Mouse (Mus musculus): Measurements from ENCODE around the gene Gm45213. TPM values are rescaled to one million over a fixed set of nuclear protein-coding genes. Genes with fewer than 3 reads are reported as not detected.

Gene Gm45213
- polyA plus RNA-seq, 1 experiment from 2014 or later, result not detected

- ATAC-seq (no peak), DNase-seq (ENCODE audit: low read depth, low spot score) (no peak)
- no peak for TF ChIP-seq CTCF (IDR thresholded peaks at IDR 0.05)
- POLR2A ChIA-PET, result no interaction called here
- H3K27me3 ChIP-seq, result no peaks in the 10 kb centered on the region
- in situ Hi-C loops (cut with MboI; ENCODE audit: low pct_unique_long_range_greater_than_20kb), result no loop called here
- CTCF ChIA-PET, result interaction anchor here (1.1 kb wide), 1 partner anchor 18 kb away, joined by 3 read pairs; no protein-coding TSS in a partner anchor
These were observed 40.4 kb downstream of the Gm45213 start for GRCm38 (mm10) chr7:66083757-66084156.

GRCm38 (mm10) chr7:66084546-66084945 lies 41.1 kb downstream of the Gm45213 start:
- in situ Hi-C loops (cut with MboI; ENCODE audit: low pct_unique_long_range_greater_than_20kb), result no loop called here

GRCm38 (mm10) chr7:66087652-66088051 lies 44.2 kb downstream of the Gm45213 start:
- DNase-seq (ENCODE audit: low read depth, low spot score) (no peak), ATAC-seq (no peak)
- no peaks in the 10 kb centered on the region for H3K27me3 ChIP-seq
- in situ Hi-C loops (cut with MboI; ENCODE audit: low pct_unique_long_range_greater_than_20kb), result no loop called here
- TF ChIP-seq CTCF (IDR thresholded peaks at IDR 0.05), result no peak
- ChIA-PET POLR2A (no interaction called here), CTCF (no interaction called here)

More at GRCm38 (mm10) chr7:66084546-66084945, 41.1 kb downstream of the Gm45213 start:
- no peak for TF ChIP-seq CTCF (IDR thresholded peaks at IDR 0.05)
- no peaks in the 10 kb centered on the region for H3K27me3 ChIP-seq
- no peak for DNase-seq (ENCODE audit: low read depth, low spot score)
- POLR2A ChIA-PET, result no interaction called here
- no peak for ATAC-seq
- CTCF ChIA-PET, result no interaction called here

GRCm38 (mm10) chr7:66088077-66088476 lies 44.7 kb downstream of the Gm45213 start:
- CTCF ChIA-PET, result no interaction called here
- POLR2A ChIA-PET, result no interaction called here
- TF ChIP-seq CTCF (IDR thresholded peaks at IDR 0.05), result no peak
- no peak for ATAC-seq
- in situ Hi-C loops (cut with MboI; ENCODE audit: low pct_unique_long_range_greater_than_20kb), result no loop called here
- H3K27me3 ChIP-seq, result no peaks in the 10 kb centered on the region
- no peak for DNase-seq (ENCODE audit: low read depth, low spot score)

- ATAC-seq (no peak), DNase-seq (ENCODE audit: low read depth, low spot score) (no peak)
- in situ Hi-C loops (cut with MboI; ENCODE audit: low pct_unique_long_range_greater_than_20kb), result no loop called here
- no peak for TF ChIP-seq CTCF (IDR thresholded peaks at IDR 0.05)
- ChIA-PET POLR2A (no interaction called here), CTCF (interaction anchor here (1.2 to 2.1 kb wide), 5 partner anchors 9 to 305 kb away, joined by 3 to 8 read pairs (median 4); partner anchors contain the start of gene Selenos)
- H3K27me3 ChIP-seq, result no peaks in the 10 kb centered on the region
These were observed 47.3 kb downstream of the Gm45213 start for GRCm38 (mm10) chr7:66090676-66091190.

- in situ Hi-C loops (cut with MboI; ENCODE audit: low pct_unique_long_range_greater_than_20kb), result no loop called here
- ATAC-seq (no peak), DNase-seq (ENCODE audit: low read depth, low spot score) (no peak)
- CTCF ChIA-PET, result interaction anchor here (1.2 to 2.1 kb wide), 2 partner anchors 10 to 14 kb away, joined by 3 to 4 read pairs; no protein-coding TSS in a partner anchor
- H3K27me3 ChIP-seq, result no peaks in the 10 kb centered on the region
- TF ChIP-seq CTCF (IDR thresholded peaks at IDR 0.05), result no peak
- POLR2A ChIA-PET, result interaction anchor here (0.6 to 0.7 kb wide), 2 partner anchors 217 to 647 kb away, joined by 3 read pairs; no protein-coding TSS in a partner anchor
These were observed 48.2 kb downstream of the Gm45213 start for GRCm38 (mm10) chr7:66091553-66091952.

- no peak for TF ChIP-seq CTCF (IDR thresholded peaks at IDR 0.05)
- no peak for DNase-seq (ENCODE audit: low read depth, low spot score)
- POLR2A ChIA-PET, result no interaction called here
- H3K27me3 ChIP-seq, result no peaks in the 10 kb centered on the region
- in situ Hi-C loops (cut with MboI; ENCODE audit: low pct_unique_long_range_greater_than_20kb), result no loop called here
- ATAC-seq, result no peak
- CTCF ChIA-PET, result interaction anchor here (2.2 kb wide), 1 partner anchor 9 kb away, joined by 7 read pairs; no protein-coding TSS in a partner anchor
These were observed 49.3 kb downstream of the Gm45213 start for GRCm38 (mm10) chr7:66092656-66093055.

- CTCF ChIA-PET, result interaction anchor here (2.2 kb wide), 1 partner anchor 8 kb away, joined by 7 read pairs; no protein-coding TSS in a partner anchor
- ATAC-seq, result no peak
- no peak for TF ChIP-seq CTCF (IDR thresholded peaks at IDR 0.05)
- H3K27me3 ChIP-seq, result no peaks in the 10 kb centered on the region
- in situ Hi-C loops (cut with MboI; ENCODE audit: low pct_unique_long_range_greater_than_20kb), result no loop called here
- DNase-seq (ENCODE audit: low read depth, low spot score), result no peak
- POLR2A ChIA-PET, result no interaction called here
These were observed 50.7 kb downstream of the Gm45213 start for GRCm38 (mm10) chr7:66094141-66094540.

GRCm38 (mm10) chr7:66098803-66099202 lies 55.4 kb downstream of the Gm45213 start:
- ATAC-seq (no peak), DNase-seq (ENCODE audit: low read depth, low spot score) (no peak)
- CTCF ChIA-PET, result interaction anchor here (0.9 to 2.1 kb wide), 3 partner anchors 9 to 151 kb away, joined by 3 to 7 read pairs (median 4); no protein-coding TSS in a partner anchor
- in situ Hi-C loops (cut with MboI; ENCODE audit: low pct_unique_long_range_greater_than_20kb), result no loop called here
- POLR2A ChIA-PET, result interaction anchor here (0.5 kb wide), 1 partner anchor 195 kb away, joined by 3 read pairs; no protein-coding TSS in a partner anchor
- TF ChIP-seq CTCF (IDR thresholded peaks at IDR 0.05), result no peak
- H3K27me3 ChIP-seq, result no peaks in the 10 kb centered on the region

GRCm38 (mm10) chr7:66101866-66102265 lies 58.5 kb downstream of the Gm45213 start:
- H3K27me3 ChIP-seq, result no peaks in the 10 kb centered on the region
- TF ChIP-seq CTCF (IDR thresholded peaks at IDR 0.05), result no peak
- in situ Hi-C loops (cut with MboI; ENCODE audit: low pct_unique_long_range_greater_than_20kb), result loop anchor here (10.0 kb wide), 1 partner anchor 563 kb away; no protein-coding TSS in a partner anchor
- ChIA-PET POLR2A (interaction anchor here (0.7 kb wide), 1 partner anchor 13 kb away, joined by 3 read pairs; no protein-coding TSS in a partner anchor), CTCF (interaction anchor here (0.6 to 5.0 kb wide), 11 partner anchors 8 to 388 kb away, joined by 3 to 21 read pairs (median 4); no protein-coding TSS in a partner anchor)
- DNase-seq (ENCODE audit: low read depth, low spot score) (no peak), ATAC-seq (no peak)

- DNase-seq (ENCODE audit: low read depth, low spot score), result no peak
- CTCF ChIA-PET, result interaction anchor here (1.1 to 5.0 kb wide), 4 partner anchors 14 to 197 kb away, joined by 3 to 21 read pairs (median 8); no protein-coding TSS in a partner anchor
- POLR2A ChIA-PET, result no interaction called here
- no peaks in the 10 kb centered on the region for H3K27me3 ChIP-seq
- no peak for ATAC-seq
- TF ChIP-seq CTCF (IDR thresholded peaks at IDR 0.05), result no peak
- in situ Hi-C loops (cut with MboI; ENCODE audit: low pct_unique_long_range_greater_than_20kb), result loop anchor here (10.0 kb wide), 1 partner anchor 560 kb away; no protein-coding TSS in a partner anchor
These were observed 61.1 kb downstream of the Gm45213 start for GRCm38 (mm10) chr7:66104531-66104930.
